Mouse (Mus musculus) bone marrow, adult 2 months (tissue): ENCODE data around the gene Kcnk1. TPM values are rescaled to one million over a fixed set of nuclear protein-coding genes. Genes with fewer than 3 reads are reported as not detected.

Experiments used
- H3K27ac ChIP-seq: fragments of 200-500 bp; 2 replicates; pipeline ENCODE4 v1.5.1; 2012; ENCODE audit warnings: low read depth, mild to moderate bottlenecking, control low read depth, inconsistent platforms, low read length; ENCODE audit not compliant: control insufficient read depth, poor library complexity, insufficient read depth
- H3K4me1 ChIP-seq: fragments of 200-500 bp; 2 replicates; pipeline ENCODE4 v1.6.1; 2011; ENCODE audit warnings: low read length; ENCODE audit not compliant: control insufficient read depth, insufficient read depth
- H3K4me3 ChIP-seq: fragments of 200-500 bp; replicated peaks from 2 replicates; pipeline ENCODE3; 2011; ENCODE audit warnings: mild to moderate bottlenecking, low read depth, low read length, control low read depth; ENCODE audit not compliant: control insufficient read depth
- CTCF ChIP-seq: fragments of 200-500 bp; IDR thresholded peaks from 2 replicates; pipeline ENCODE4 v1.5.1; 2011; ENCODE audit warnings: low read length, control low read depth; ENCODE audit not compliant: control insufficient read depth, insufficient read depth
- POLR2A ChIP-seq: fragments of 200-500 bp; IDR thresholded peaks from 2 replicates; pipeline ENCODE4 v1.6.1; 2011; ENCODE audit warnings: low read depth, mild to moderate bottlenecking, control low read depth, low read length, borderline replicate concordance; ENCODE audit not compliant: control insufficient read depth
- WGBS: fragments of 180-500 bp; shearing (Covaris S2); methylation state at CpG from one replicate; pipeline ENCODE4 v1.1.7; 2018; 5-methylcytosine and 5-hydroxymethylcytosine counted together
- polyA plus RNA-seq: library from polyadenylated mRNA; stranded (reverse); fragments of >200 nt; gene quantifications from 2 replicates; pipeline ENCODE4 v1.2.4, GENCODE M21; 2011; ENCODE audit warnings: low replicate concordance; ENCODE audit not compliant: missing spikeins, insufficient read depth, insufficient read length

The Kcnk1 gene
- not detected in 2 replicates for polyA plus RNA-seq

GRCm38 (mm10) chr8:125995101-125995986, at the start of gene Kcnk1:
TSS of gene Kcnk1 (plus strand) at chr8:125995170.
- TF ChIP-seq POLR2A, result no peak
- no peak for TF ChIP-seq CTCF
- WGBS, result 3% methylated on average over 73 of the region's 73 CpGs
- Histone ChIP-seq H3K4me3 (no peak within 1 kb of the TSS), H3K4me1 (no peaks in the 10 kb centered on the region), H3K27ac (no peak within 1 kb of the TSS)

GRCm38 (mm10) chr8:125948696-125949308, 46.2 kb upstream of the Kcnk1 start:
- TF ChIP-seq POLR2A (no peak), CTCF (no peak)
- 84% methylated on average over 9 of the region's 9 CpGs for WGBS
- no peaks in the 10 kb centered on the region for H3K4me1 ChIP-seq
- no peak overlapping the region for H3K4me3 ChIP-seq
- H3K27ac ChIP-seq, result no peak overlapping the region

DNA sequence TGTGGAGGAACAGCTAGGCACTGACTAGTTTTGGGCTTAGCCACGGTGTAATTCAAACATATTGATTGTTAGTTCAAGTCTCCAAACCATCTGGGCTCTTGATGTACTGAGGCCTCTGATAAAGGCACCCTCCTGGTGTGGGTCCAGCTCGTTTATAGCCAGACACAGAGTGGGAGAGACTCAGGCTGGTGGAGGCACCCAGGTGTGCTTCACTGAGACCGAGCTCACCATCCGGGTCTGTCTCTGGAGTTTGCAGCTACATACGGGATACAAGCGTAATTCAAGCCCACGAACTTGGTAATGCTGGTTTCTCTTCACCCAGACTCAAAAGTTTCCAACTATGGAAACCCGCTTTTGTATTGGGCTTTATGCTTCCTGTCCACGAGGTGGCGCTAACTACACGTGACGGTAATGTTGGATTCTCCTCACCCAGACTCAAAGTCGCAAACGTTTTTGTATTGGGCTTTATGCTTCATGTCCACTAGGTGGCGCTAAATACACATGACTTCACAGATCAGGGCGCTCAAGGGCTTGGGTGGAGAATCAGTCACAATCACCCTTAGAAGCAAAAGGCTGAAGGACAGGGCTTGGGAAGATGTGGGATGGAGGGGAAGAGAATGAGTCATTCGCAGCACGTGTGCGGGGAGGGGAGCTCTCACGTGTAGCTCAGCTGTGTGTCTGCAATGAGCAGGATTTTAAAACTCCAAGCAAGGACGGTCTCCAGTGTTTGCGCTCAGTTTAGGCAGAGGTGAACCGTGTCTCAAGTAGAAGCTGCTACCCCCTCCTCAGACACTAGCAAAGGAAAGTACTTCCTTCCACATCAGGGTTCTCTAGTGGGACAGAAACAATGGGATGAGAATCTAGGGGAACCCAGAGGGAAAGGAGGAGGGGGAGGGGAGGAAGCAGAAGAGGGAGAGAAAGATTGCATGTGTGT, 44.7 kb upstream of the Kcnk1 start:
- H3K4me1 ChIP-seq, result no peaks in the 10 kb centered on the region
- H3K4me3 ChIP-seq, result no peak overlapping the region
- TF ChIP-seq CTCF, result peak; percentile 71
- TF ChIP-seq POLR2A, result no peak
- 22% methylated on average over 23 of the region's 23 CpGs for WGBS
- no peak overlapping the region for H3K27ac ChIP-seq

GRCm38 (mm10) chr8:125955671-125956070, 39.3 kb upstream of the Kcnk1 start:
- H3K27ac ChIP-seq, result no peak overlapping the region
- TF ChIP-seq CTCF, result 0 out of 2 replicates have a peak, but pooled peaks have one; percentile 15
- TF ChIP-seq POLR2A, result no peak
- no peak overlapping the region for H3K4me3 ChIP-seq
- no peaks in the 10 kb centered on the region; the same call in 1 of the 2 replicates for H3K4me1 ChIP-seq
- WGBS, result 16% methylated on average over 11 of the region's 11 CpGs

DNA sequence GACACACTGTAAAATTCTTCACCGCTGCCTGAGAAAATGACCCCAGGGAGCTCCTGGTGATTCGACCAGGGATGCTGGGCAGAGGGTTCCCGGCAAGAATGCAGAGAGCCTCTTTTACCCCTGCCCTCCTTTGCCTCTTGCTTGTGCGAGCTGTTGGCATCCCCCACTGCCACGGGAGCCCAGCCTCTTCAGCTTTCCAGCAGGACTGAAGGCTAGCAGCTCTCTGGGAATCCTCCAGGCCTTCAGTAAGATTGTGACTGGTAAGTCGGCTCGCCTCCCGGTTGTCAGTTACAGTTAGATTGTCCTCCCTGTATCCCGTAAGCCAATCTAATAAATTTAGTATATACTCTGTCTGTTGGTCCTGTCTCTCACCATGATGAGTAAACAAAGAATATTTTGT, 38.2 kb upstream of the Kcnk1 start:
- no peak overlapping the region for H3K27ac ChIP-seq
- no peaks in the 10 kb centered on the region; the same call in 1 of the 2 replicates for H3K4me1 ChIP-seq
- no peak overlapping the region for H3K4me3 ChIP-seq
- no peak for TF ChIP-seq CTCF
- no peak for TF ChIP-seq POLR2A
- 79% methylated on average over 9 of the region's 9 CpGs for WGBS

GRCm38 (mm10) chr8:125957226-125957993, 37.6 kb upstream of the Kcnk1 start:
- Histone ChIP-seq H3K4me3 (no peak overlapping the region), H3K27ac (no peak overlapping the region), H3K4me1 (no peaks in the 10 kb centered on the region; the same call in 1 of the 2 replicates)
- 72% methylated on average over 13 of the region's 13 CpGs for WGBS
- no peak for TF ChIP-seq POLR2A
- TF ChIP-seq CTCF, result no peak

GRCm38 (mm10) chr8:125957994-125958368, 37.0 kb upstream of the Kcnk1 start:
- Histone ChIP-seq H3K4me1 (no peaks in the 10 kb centered on the region; the same call in 1 of the 2 replicates), H3K27ac (no peak overlapping the region), H3K4me3 (no peak overlapping the region)
- no peak for TF ChIP-seq POLR2A
- TF ChIP-seq CTCF, result no peak
- 81% methylated on average over 1 of the region's 1 CpGs for WGBS
